Mouse (Mus musculus) kidney, adult 2 months (tissue): ENCODE measurements around the gene Arpc4.

Source experiments
- CTCF ChIP-seq: fragments of 200-500 bp; conservative IDR thresholded peaks from 2 replicates; pipeline ENCODE4 v1.5.1; 2011; ENCODE audit warnings: low read depth, mild to moderate bottlenecking, control low read depth, low read length, moderate library complexity, mixed read lengths; ENCODE audit not compliant: insufficient read depth, insufficient read length
- POLR2A ChIP-seq: fragments of 200-500 bp; IDR thresholded peaks from one replicate; pipeline ENCODE4 v1.6.1; 2011; ENCODE audit warnings: low read depth, low read length, control low read depth

DNA sequence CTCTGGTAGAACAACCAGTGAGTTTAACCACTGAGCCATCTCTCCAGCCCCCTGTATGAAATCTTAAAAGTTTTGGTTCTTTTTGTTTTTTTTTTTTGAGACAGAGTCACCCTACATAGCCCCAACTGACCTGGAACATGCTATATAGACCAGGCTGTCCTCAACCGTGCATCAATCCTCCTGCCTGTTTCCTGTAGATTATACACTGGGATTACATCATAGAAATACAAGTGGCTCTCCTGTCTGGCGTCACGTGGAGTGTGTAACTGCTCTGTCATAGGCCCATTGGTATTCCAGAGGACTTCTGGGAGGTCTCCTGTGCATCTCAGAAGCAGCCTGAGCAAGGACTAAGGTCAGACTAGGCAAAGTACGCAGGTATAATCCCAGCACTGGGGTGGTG, 45.1 kb downstream of the Arpc4 start:
- TF ChIP-seq CTCF, result no peak
- TF ChIP-seq POLR2A, result no peak
